Mouse (Mus musculus) mouse embryonic stem cell (cell line): ENCODE results near the gene Col5a1.

Experiments
- in situ Hi-C, 2 experiments: fragments of 300-500 bp; cut with MboI; formaldehyde crosslinking; loops; 1 replicate in 1 of 2; 3 replicates in 1 of 2; pipeline ENCODE4 v1.14.3; 2019 to 2020; ENCODE audit warnings: low sequenced_read_pairs in 2 of 2, low pct_unique_long_range_greater_than_20kb in 1 of 2, mixed read lengths in 1 of 2; ENCODE audit not compliant: unreplicated experiment in 1 of 2

The Col5a1 gene

DNA sequence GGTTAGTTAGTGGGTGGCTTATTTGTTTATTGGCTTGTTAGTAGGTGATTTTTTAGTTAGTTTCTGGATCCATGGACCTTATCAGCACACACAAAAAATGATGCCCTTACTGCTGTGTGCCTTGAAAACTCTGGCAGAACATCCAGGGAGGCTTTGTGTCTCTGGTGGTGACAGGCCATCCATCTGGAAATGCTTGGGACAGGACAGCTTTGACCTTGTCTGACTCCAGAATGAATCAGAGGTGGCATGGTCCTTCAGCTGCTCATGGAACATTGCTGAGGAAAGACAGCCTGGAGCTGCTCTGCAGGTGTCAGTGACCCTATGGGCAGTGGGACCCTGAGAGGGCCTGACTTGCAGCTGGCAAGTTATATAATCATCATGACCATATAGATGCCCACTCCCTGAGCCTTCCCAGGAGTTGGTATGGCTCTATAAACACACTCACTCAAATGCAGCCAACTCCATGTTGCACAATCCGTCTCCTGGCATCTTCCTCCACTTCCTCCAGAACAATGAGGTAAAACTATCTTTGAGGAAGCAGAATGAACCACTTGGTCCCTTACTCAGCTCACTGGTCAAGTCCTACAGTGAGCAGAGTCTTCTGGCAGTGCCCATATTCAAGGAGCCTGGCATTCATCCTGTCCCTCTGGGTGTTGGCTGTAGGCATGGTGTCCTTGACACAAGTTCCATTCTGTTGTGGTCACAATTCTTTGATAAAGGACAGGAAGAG is 26.5 kb downstream of the Col5a1 start:
- in situ Hi-C loops = no loop called here

GRCm38 (mm10) chr2:27915726-27916125 is 29.5 kb downstream of the Col5a1 start:
- in situ Hi-C loops = no loop called here

DNA sequence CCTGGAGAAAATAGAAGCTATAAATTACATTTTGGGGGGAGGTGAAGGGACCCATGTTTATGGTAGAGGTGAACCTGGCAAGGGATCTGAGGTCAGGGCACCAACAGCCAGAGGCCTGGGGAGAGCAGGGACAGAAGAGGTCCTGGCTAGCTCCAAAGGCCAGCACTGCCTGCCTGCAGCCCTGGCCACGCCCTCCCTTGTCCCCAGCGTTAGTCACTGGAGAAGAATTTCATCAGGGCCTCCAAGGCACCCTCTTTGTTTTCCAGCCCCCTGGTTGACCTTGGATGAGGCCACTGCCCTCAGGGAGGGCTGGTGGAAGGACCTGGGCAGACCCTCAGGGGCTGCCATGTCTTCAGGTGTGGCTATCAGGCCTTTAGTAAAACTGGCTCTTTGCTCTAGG is 30.1 kb downstream of the Col5a1 start:
- in situ Hi-C loops = no loop called here

DNA sequence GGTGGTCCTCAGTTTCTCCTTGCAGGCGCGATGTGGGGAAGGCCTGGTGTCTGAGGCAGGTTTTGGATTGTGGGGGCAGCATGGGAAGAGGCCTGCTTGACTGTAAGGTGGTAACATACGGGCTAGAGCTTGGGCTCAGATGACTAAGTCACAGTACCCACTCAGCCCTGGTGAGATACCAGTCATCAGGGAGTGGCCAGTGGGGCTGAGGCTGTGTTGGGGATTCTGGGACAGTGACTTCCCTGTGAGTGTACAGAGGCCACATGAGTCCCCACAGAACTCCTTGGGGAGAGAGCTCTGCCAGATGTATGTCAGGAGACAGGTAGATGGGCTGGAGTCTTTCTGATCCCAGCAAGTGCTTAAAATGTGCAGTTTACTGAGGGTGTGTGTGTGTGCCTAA is 31.0 kb downstream of the Col5a1 start:
- in situ Hi-C loops = no loop called here

- in situ Hi-C loops = no loop called here
Observed at GRCm38 (mm10) chr2:27918106-27918505, 31.9 kb downstream of the Col5a1 start.

DNA sequence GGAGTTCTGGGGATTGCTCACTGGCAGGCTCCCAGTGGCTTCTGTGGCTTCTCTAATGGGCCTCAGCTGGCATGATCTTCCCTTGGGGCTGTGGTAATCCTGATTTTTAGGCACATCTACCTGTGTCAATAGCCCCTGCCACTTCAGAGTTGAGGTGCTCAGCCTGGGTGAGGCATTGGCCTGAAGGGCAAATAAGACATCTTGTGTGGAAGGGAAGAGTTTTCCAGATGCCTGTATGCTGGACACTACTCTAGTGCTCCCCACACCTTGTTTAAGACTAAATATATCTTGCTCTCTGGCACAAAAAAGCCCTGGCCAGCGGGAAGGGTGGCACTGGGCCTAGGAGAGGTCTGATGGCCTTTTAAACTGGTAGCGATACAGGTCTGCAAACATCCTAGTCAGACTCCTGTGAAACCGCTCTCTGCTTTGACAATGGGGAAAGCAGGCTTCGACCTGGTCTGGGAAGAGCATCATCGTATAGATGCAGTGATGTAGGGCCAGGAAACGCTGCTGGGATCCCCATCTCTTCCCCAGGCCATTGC is 33.2 kb downstream of the Col5a1 start:
- in situ Hi-C loops = no loop called here

DNA sequence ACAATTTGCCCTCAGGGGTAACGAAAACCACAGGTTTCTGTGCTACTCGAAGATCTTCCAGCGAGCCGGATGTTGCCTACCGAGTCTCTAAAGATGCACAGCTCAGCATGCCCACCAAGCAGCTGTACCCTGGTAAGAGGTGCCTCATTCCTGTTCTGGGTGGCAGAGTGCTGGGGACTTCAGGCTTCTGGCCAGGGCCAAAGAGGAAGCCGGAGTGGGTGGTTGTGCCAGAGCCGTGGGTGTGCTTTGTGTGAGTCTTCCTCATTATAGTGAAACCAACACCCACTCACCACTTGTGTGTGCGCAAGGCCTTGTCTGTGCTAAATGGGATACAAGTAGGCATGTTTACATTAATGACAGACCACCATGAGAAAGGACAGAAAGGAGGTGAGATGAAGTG is 35.8 kb downstream of the Col5a1 start:
- in situ Hi-C loops = no loop called here

GRCm38 (mm10) chr2:27923718-27924117 is 37.5 kb downstream of the Col5a1 start:
- in situ Hi-C loops = no loop called here

DNA sequence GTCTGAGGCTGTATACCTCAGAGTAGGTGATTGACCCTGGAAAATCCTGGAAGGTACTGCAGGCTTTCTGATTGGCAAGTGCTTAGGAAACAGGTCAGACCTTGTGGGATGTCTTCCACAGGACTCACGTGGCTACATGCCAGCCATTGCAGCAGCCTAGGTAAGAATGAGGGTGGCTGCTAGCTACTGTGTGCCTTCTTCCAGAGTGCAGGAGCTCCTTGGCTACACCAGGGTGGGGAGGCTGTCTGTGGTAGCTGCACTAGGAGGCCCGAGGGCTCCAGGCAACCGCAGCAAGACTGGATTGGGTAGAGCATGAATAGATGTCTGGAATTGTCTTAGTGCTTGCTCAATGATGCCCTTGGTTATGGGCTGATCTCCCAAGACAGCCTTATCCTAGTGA is 38.2 kb downstream of the Col5a1 start:
- in situ Hi-C loops = no loop called here

DNA sequence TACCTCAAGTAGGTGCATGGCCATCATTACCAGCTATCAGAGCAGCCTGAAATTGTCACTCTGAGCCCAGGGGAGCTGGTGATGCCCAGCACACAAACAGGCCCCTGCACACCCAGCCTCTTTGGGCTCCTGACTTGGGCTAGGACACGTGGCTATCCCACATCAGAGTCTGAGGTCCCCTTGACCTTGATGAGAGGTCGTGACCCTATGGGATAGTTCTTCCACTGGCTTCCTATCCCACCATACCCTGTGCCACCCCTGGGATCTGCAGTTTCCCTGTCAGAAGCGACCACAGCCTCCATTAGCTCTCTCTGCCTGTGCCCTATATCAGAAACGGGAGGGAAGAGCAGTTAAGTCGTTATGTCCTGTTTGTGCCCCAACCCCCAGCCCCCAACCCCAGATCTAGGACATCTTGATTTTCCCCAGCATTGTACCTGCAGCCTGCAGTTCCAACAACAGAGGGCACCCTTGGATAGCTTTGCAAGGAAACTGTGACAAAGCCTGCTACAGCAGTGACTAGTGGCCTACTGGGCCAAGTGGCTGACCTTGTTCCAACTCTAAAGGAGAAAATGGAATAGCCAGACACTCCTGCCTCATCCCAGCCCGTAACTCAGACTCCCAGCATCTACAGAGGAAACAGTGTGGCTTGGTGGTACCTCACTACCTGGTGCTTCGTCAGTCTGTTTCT is 40.4 kb downstream of the Col5a1 start:
- in situ Hi-C loops = no loop called here

- in situ Hi-C loops = no loop called here
Observed at GRCm38 (mm10) chr2:27930471-27931015, 44.3 kb downstream of the Col5a1 start.

GRCm38 (mm10) chr2:27931130-27931529 is 44.9 kb downstream of the Col5a1 start:
- in situ Hi-C loops = no loop called here

DNA sequence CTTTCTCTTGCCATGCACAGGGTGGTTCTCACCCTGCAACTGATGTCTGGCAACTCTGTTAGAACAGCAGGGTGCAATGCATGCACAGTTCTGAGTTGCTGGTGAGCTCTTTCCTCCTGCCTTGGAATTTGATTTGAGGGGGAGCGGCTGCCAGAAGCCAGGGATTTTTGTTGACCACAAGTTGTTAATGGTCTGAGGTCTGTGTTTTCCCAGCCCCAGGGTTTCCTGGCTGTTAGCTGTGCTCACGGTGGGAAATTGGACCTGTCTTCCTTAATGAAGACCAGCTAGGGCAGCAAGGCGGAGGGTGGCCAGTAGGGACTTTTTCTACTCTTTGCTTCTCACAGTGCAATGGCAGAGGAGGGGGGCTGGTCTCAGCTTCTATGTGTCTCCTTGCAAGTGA is 45.7 kb downstream of the Col5a1 start:
- in situ Hi-C loops = no loop called here

- in situ Hi-C loops = no loop called here
Observed at GRCm38 (mm10) chr2:27934269-27934668, 48.0 kb downstream of the Col5a1 start.

DNA sequence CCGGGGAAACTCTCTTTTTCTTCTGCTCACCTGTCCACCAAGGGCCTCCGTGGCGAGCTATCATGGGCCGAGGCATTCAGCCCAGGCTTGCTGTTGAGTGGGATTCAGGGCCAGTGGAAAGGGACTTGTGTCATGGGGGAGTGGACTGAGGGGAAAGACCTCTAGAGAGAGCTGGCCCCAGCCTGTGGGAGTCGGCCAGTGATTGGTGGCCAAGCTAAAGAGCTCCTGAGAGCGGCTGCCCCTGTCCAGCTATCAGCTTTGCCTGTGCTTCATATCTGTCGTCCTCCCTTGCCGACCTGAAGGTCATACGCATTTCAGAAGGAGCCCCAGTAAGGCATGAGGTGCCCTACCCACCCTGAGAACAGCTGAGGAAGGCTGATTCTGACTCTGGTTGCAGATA is 48.6 kb downstream of the Col5a1 start:
- in situ Hi-C loops = no loop called here

GRCm38 (mm10) chr2:27935441-27935840 is 49.2 kb downstream of the Col5a1 start:
- in situ Hi-C loops = no loop called here

- in situ Hi-C loops = no loop called here
Observed at GRCm38 (mm10) chr2:27936607-27937191, 50.5 kb downstream of the Col5a1 start.

DNA sequence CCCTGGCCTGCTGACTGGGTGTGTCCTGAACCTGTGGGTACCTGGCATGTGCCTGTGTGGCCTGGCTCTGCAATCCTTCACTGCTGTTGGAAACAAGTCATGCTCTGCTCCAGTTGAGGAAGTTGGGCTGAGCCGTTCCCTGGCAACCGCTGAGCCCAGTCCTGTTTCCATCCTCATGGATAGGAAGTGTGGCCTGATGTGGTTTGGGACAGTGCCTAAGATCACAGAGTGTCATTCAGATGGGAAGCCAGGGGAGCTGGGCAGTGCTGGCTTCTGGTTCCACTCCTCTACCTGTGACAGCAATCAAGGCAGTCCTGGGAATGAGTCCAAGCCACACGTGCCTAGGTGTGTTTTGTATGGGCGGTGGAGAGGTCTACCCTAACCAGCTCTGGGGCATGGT is 53.2 kb downstream of the Col5a1 start:
- in situ Hi-C loops = no loop called here

- in situ Hi-C loops = no loop called here
Observed at GRCm38 (mm10) chr2:27940144-27940543, 53.9 kb downstream of the Col5a1 start.
